Mouse (Mus musculus): ENCODE data around the gene App.

Gene App

GRCm38 (mm10) chr16:85151681-85152080 lies 21.9 kb downstream of the App start:
- DNase-seq (ENCODE audit: low read depth in 1 of 2, low spot score in 2 of 2) = no peak

DNA sequence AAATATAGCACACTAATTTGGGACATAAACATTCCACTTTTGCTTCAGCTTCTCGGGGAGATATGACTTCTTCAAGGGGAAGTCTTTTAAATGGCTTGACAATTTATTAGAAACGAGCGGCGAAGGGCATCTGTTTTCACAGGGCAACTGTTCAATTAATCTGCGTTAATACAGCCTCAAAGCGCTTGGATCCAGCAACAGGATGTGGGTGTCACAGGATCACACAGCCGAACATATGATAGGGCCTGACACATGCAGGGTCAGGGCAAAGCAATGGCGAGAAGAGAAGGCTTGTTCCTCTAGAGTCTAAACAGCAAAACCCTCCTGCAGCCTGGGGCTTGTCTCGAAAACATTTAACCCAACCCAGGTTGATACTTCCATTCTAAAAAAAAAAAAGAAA lies 22.7 kb downstream of the App start:
- DNase-seq (ENCODE audit: low read depth in 1 of 2, low spot score in 2 of 2) = no peak

DNA sequence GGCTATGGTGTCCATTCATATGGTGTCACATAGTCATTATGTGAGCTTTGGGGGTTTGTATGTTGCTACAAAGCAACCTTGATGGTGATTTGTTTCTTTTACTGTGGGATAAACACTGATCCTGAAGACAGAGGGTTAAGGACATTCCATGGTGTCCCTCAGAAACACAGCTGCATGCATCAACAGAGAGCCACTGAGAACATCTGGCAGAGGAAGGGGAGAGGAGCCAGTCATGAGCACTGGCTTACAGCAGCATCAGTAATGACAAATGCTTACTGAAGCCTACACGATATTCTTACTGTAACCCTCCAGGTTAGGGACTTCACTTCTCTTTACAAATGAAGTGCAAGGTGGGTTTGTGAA lies 24.1 kb downstream of the App start:
- no peak for DNase-seq (ENCODE audit: low read depth in 1 of 2, low spot score in 2 of 2)

DNA sequence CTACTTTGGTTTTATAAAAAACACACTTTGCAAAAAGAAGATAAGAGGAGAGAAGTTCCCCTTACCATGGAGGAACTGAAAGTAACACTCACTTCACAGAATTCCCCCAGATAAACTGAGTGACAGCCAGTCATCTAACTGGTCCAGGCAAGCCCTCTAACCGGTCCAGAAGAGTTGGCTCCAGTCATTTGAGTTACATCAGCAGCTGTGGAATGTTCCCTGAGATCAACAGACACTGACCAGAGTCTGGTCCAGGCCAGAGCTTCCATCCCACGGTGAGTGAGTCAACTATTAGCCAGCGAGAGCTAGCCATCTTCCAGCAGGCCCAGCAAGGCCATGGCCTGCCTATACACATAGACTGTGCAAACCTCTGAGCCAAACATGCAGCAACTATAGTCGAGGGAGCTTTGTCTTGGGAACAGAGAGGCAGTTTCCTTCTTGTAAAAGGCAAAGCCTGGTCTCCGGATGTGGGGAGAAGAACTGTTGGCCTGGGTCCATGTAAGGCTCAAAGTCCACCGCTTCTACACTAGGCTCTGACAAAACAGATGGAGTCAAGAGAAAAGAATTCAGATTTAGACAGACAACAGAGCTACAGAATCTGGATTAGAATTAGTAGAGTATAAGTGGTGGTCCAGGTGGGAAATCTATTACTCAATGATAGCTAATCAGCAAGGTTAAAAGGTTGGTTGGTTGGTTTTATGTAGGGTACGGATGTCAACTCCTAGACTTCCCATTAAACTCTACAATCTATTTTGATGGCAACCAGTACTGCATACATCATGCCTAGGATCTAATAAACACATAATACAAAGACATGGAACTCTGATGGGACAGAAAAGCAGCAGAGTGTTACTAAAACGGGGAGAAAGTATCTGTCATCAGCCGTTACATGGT lies 24.7 kb downstream of the App start:
- DNase-seq (ENCODE audit: low read depth in 1 of 2, low spot score in 2 of 2) = peak in 1 of 2 experiments; percentile 29

GRCm38 (mm10) chr16:85147440-85147839 lies 26.1 kb downstream of the App start:
- DNase-seq (ENCODE audit: low read depth in 1 of 2, low spot score in 2 of 2) = no peak

GRCm38 (mm10) chr16:85145771-85146178 lies 27.8 kb downstream of the App start:
- DNase-seq (ENCODE audit: low read depth in 1 of 2, low spot score in 2 of 2) = no peak

GRCm38 (mm10) chr16:85145369-85145768 lies 28.2 kb downstream of the App start:
- DNase-seq (ENCODE audit: low read depth in 1 of 2, low spot score in 2 of 2) = no peak

DNA sequence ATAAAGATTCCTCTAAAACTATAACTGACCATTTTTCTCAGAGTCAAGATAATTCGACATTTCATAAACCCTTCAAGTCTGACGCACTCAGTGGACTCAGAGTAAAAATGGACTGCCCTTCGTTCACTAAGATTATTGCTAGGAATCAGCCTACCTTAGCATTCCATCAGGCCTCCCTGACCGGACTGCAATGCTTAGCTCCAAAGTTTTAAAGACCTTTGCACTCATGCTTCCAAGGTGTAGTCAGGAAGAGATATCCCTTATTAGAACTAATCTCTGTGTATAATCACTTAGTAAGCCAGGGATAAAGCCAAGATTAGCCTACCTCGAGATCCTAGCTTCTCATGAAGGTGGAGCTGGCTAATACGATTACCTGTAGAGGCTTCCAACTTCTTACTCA lies 29.2 kb downstream of the App start:
- no peak for DNase-seq (ENCODE audit: low read depth in 1 of 2, low spot score in 2 of 2)

DNA sequence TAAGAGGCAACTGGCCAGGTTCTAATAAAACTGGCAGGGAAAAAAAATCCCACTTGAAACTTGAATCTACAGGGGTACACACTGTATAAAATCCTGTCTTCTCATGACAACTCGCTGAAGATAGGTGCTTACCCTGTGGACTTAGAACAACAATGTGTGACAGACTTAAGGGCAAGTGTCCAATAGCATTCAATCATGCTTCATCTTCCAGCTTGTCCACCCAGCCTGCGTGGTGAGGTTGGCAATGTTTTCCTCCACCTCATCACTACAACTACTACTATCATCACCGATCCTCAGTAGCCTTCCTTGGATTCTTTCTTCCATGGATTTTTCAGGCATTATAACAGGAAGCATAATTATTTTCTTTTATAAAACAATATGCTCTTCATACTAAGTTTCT lies 29.7 kb downstream of the App start:
- no peak for DNase-seq (ENCODE audit: low read depth in 1 of 2, low spot score in 2 of 2)

DNA sequence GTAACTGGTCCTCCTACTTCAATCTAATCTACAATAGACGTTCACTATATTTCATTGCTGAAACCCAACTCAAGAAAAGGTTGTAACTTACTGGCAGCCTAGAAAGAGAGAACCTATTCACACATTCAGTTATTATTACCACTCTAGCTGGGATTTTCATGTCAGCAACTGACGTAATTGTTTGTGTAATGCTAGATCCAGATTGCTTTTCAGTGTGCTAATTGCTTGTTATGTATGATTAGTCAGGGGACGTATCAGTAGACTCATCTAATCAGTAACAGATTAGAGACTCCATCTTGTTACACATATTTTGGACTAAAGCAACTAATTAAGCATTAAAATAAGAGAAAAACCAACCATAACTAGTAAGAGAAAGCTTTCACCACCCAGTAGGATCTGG lies 30.4 kb downstream of the App start:
- no peak for DNase-seq (ENCODE audit: low read depth in 1 of 2, low spot score in 2 of 2)

DNA sequence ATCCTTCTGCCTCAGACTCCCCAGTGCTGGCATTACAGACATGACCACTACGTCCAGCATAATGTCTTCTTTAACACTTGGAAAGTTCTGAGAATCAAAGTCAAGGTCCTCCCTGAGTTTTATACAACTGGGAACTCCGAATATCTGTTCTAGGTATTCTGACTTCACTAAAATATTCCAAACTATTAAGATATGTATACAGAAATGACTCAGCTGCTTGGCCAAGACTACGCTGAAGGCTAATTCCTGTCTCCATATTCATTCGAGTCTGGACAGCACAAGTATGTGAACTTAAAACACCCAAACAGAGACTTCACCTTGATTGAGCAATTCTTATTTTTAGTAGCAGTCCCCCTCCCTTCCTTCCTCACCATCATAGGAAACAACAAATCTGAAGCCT lies 32.2 kb downstream of the App start:
- DNase-seq (ENCODE audit: low read depth in 1 of 2, low spot score in 2 of 2) = no peak

DNA sequence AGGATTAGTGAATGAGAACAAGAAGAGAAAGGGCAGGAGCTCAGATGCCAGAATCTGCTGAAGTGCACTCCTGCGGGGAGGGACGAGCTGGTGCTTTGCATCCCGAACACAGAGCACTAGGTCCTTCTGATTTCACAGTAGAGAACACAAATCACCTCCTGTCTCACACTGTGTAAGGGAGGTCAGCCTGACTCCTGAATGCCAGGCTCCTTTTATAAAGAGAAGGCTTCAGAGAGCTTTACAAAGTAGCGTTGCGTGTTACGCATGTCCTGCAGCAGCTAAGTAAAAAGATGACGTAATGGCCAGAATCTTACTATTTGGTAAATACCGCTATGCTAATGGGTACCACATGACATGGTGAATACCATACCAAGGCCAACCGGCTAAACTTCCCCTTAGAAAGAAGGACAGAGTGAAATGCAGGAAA lies 34.4 kb downstream of the App start:
- DNase-seq (ENCODE audit: low read depth in 1 of 2, low spot score in 2 of 2) = no peak

DNA sequence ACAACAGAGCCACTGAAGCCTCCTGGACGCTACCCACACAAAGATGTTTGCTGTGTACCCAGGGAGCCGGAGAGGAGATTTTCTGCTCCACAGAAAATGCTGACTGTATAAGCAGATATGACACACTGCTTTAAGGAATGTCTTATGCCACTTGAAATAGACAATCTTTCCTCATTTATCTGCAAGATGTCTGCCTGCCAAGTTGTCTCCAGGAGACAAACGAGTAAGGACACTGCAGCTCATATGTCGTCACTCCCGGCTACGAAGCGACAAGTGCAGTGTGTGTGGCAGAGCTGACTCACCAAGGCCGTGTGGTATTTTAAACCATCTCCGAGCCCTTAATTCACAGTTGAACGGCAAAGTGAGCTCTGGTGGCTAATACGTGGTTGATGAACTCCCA lies 36.2 kb downstream of the App start:
- no peak for DNase-seq (ENCODE audit: low read depth in 1 of 2, low spot score in 2 of 2)

DNA sequence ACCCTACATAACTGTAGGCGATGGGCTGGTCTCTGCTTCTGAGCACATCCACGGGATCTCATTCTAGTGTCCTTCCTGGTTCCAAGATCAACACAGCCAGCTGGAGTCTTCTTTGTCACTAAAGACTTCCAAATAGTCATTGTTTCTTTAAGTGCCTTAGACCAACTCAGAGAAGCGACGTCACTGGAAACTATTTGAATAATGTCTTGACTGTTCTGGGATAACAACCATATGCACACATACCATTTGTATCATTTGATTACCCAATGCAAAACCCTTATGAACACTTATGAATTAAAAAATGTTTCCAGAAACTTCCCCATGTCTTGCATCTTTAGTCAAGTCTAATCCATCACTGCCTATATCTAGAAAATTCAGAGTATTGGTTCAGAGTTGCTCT lies 37.5 kb downstream of the App start:
- no peak for DNase-seq (ENCODE audit: low read depth in 1 of 2, low spot score in 2 of 2)

DNA sequence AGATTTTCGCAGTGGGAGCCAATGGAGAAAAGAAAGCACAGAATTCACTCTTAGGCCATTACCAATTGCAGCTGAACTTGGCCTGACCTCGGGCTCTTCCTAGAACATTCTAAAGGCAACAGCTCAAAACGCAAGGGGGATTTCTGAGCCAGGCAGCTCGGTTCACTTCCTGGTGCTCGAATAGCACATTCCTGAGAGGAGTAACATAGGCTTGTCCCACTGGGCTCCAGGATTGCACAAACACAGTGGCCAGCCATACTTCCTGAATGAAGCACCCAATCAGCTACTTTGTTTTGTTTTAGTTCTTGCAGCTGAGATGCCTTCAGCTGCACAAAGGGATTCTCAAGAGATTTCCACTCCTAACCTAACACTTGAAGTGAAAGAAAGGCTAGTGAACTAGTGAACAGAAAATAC lies 40.1 kb downstream of the App start:
- DNase-seq (ENCODE audit: low read depth in 1 of 2, low spot score in 2 of 2) = no peak

DNA sequence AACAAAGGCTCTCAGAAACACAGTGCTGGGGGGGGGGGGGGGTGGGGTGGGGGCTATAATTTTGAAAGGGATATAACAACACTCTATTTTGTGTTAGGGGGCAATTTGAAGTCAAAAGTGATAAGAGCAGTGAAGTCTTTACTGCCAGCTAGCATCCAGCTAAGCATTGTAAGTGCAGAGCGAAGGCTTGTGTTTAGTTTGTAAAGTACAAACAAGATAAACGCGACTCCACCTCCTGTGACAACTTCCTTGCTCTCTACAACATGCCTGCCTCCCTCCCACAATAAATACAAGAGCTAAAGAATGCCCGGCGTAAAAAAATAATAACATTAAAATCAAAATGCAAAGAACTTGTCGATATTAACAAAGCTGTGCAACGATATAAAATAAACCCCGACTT lies 40.5 kb downstream of the App start:
- no peak for DNase-seq (ENCODE audit: low read depth in 1 of 2, low spot score in 2 of 2)

DNA sequence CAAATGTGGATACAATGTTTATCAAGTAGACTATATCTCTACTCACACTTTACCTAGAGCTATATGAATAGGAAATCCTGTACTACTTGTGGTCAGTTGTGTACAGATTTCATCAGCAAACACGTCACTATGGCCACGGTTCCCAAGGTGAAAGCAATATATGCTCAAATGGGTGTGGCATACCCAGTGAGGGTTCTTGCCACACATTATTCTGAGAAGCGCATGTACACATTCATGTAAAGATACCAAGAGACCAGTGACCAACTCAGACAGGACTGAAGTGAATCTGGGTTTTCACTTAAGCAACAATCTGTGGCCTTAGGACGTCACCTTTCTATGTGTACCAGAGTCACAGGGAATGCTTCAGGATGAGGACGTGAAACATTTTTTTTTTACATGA lies 41.4 kb downstream of the App start:
- no peak for DNase-seq (ENCODE audit: low read depth in 1 of 2, low spot score in 2 of 2)

DNA sequence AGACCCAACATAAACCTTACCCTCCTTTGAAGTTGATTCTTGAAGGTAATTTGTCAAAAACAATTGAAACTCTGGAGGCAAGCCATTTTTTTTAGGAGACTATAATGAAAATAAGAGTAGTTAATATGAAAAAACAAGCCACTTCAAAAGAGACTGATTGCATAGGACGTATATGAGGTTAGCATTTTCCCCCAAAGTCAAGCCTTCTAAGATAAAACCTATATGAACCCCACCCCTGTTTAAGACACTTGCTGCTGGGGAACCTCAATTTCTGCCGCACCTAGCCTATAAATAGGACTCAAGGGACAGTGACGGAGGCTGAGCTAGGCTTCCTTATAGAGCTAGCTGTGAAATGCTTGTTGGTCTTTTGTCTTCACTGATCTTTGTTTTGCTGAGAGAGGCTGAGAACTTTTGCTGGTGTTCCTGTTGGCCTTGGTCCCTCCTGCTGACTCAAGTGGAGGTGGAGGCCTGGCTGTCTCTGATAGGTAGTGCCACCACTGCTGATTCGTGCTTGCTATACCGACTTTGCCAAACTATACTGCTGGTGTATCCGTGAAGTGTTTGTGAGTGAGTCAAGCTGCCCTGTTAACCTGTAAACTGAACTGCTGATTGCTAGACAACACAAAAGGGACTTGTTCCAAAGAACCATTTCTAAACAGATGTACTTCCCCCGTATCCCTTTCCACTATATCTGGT lies 42.6 kb downstream of the App start:
- no peak for DNase-seq (ENCODE audit: low read depth in 1 of 2, low spot score in 2 of 2)

DNA sequence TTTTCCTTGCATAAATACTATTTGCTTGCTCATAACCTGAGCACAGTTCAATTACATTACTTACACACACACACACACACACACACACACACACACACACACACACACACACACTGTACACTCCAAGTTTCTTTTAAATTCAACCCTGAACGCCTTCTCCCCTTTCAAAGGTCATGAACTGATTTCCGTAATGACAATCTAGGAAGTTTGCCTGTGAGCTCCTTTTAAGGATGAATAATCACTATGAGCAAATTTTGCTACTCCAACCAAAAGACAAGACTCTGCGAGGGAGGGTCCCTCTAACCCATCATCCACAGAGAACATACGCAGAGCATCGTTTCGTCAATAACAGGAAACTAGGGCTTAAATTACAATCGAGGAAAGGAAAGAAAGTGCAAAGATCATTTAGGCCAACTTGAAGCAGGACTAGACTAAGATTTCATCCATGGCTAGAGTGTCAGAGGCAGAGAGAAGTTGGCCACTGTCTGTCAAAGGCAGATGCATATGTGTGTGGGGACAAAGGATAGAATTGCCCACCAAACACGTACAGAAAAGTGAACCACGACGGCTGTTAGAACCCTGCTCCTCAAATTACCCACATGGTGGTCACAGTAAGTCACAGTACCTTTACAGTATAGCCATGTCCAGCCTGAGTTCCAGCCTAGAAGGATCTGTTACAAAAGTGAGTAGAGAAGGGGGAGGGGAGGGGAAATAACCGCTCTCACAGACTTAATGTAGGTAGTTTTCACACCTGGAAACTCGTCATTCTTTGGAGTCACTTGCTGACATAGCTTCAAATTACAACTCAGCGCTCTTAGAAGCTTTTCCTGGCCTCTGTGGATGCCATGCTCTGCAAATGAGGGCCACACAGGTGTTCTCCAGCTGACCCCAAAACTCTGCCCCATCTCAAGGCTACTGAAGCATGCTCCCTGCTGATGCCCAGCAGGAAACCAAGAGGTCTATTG lies 44.6 kb downstream of the App start:
- no peak for DNase-seq (ENCODE audit: low read depth in 1 of 2, low spot score in 2 of 2)

GRCm38 (mm10) chr16:85128347-85128664 lies 45.3 kb downstream of the App start:
- DNase-seq (ENCODE audit: low read depth in 1 of 2, low spot score in 2 of 2) = no peak

- no peak for DNase-seq (ENCODE audit: low read depth in 1 of 2, low spot score in 2 of 2)
These were observed 45.8 kb downstream of the App start for GRCm38 (mm10) chr16:85127661-85128346.

Data from monocyte, adult 2 months (primary cell).